Mouse (Mus musculus): ENCODE results near the gene Tcf15.

Tcf15 gene

GRCm38 (mm10) chr2:152143279-152144157 lies at the start of gene Tcf15:
Gene Tcf15 (plus strand): TSS chr2:152143561.
- peak; percentile 99 for DNase-seq

GRCm38 (mm10) chr2:152094856-152095545 lies 48.4 kb upstream of the Tcf15 start:
- no peak for DNase-seq

- no peak for DNase-seq
Measured at GRCm38 (mm10) chr2:152096922-152097321, 46.4 kb upstream of the Tcf15 start.

- no peak for DNase-seq
Measured at GRCm38 (mm10) chr2:152097916-152098315, 45.4 kb upstream of the Tcf15 start.

- no peak for DNase-seq
Measured at GRCm38 (mm10) chr2:152099538-152099937, 43.8 kb upstream of the Tcf15 start.

GRCm38 (mm10) chr2:152101761-152102160 lies 41.6 kb upstream of the Tcf15 start:
- no peak for DNase-seq

GRCm38 (mm10) chr2:152102369-152102768 lies 41.0 kb upstream of the Tcf15 start:
- no peak for DNase-seq

DNA sequence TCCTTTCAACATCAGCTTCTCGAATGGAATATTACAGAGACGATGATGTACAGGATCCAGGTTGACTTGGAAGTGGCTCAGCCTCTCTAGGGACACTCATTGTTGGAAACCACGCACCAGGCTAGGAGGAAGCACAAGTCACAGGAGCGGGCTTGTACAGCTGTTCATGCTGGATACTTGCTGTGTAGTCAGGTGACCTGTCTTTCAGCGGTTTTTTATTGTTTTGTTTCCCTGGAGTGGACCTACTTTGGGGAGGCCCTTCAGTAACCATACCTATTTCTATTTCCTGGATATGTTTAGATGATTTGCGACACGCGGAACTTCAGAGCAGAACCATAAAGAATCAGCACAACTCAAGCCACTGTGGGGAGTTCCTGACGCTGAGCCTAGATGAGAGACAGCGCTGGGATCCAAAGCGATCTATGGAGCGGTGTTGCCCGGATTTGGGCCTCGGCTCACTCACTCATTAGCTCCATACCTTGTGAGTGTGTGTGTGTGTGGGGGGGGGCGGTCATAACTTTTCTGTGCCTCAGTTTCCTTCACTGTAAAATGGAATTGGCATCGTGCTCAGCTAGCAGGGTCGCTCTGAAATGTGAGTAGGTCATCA lies 38.5 kb upstream of the Tcf15 start:
- DNase-seq, result peak; percentile 94

GRCm38 (mm10) chr2:152105318-152106224 lies 37.8 kb upstream of the Tcf15 start, which contains the start of gene Srxn1:
Gene Srxn1 (plus strand): TSS chr2:152105516.
- DNase-seq, result peak; percentile 99

DNA sequence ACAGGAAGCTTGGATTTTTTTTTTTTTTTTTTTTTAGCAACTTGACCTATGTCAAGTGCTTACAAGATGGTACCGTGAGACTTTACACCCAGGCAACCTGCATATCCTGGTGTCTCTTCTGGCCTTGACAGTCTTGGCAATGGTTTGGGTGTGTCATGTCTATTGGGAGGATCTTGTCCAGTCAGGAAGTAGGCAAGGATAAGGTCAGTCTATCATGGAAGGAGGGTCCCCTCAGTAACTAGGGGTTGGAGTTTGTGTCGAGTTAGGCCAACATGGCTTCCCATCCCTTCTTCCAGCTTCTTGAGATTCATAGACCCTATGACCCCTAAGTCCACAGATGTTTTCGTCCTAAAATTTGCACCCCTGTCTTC lies 37.2 kb upstream of the Tcf15 start:
- no peak for DNase-seq

- DNase-seq, result no peak
Measured at GRCm38 (mm10) chr2:152106597-152106996, 36.8 kb upstream of the Tcf15 start.

DNA sequence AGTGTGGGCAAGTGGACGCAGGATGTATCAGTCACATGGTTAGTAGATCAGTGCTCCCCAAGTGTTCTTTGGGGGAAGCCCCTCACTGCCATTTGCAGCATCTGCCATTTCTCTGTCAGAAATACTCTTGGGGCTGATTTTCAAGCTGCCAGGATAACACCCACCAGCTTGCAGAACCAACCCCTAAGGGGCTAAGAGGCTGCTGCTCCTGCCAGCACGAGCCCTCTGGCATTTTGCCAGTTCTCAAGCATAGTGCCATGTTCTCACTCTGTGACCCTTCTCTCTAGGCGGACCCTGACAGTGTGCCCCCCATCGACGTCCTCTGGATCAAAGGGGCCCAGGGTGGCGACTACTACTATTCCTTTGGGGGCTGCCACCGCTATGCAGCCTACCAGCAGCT lies 34.7 kb upstream of the Tcf15 start:
- DNase-seq, result no peak

DNA sequence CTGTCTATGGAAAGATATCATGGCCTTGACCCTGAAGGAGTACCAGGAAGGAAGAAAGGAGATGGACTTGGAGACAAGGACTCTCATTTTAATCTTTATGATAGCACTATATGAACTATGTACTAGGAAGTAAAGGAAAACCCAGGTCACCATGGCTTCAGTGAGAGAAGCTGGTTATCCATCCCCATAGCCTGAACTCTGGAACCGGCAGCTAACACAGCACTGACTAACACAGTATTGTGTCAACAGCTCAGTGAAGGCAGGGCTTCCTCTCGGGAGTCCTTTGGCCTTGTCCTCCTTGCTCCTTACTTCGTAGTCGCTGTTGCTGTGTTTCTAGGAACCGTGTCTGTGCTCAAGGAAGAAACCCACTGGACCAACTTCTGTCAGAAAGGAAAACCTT lies 34.0 kb upstream of the Tcf15 start:
- DNase-seq, result no peak

DNA sequence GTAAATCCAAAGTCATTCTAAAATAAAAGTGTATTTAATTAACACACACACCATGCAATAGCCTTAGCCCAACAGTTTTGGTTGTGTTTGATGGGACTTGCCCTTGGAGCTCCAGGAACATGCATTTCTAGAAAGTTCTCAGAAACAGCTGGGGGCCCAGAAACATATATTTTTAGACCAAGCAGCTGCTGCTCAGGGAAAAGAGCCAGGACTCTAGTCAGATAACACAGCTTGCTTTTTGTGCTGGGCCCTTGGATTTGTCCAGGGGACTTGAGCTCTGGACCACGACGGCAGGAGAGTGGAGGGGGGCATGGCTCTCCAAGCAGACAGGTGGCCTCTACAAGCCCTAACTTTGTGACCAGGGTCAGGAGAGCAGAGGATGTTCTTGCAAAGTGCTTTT lies 32.0 kb upstream of the Tcf15 start:
- DNase-seq, result no peak

- DNase-seq, result peak; percentile 97
Measured at GRCm38 (mm10) chr2:152111920-152112319, 31.4 kb upstream of the Tcf15 start.

DNA sequence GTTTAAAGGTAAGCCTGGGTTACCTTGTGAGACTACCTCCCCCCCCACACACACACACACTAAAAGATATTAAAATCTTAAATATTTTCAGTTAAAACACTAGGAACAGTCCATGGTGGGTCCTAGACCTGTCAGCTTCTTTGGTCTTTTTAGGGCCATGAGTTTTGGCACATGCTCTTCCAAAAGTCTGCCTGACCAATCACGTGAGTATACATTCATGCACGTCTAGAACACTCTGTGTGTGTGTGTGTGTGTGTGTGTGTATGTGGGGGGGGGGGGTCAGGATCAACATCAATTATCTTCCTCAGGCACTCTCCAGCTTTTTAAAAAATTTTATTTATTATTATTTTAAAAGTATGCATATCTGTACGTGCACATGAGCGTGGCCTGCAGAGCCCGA lies 30.9 kb upstream of the Tcf15 start:
- no peak for DNase-seq

DNA sequence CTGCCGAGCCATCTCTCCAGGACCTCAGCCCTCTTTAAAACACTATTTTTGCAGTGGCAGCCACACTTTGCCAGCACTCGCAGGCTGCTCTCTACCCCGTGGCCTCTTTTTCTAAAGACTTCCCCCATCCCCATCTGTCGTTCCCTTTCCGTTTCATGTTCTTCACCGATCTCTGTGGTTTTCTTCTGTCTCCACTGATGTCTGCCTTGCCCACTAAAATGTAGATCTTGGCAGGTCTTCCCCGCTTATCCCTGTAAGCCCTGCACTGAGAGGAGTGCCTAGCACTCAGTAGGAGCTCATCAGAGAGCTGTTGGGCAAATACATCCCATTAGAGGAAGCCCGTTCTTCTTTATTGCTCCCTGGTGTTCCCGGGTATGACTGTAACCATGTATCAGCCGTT lies 30.4 kb upstream of the Tcf15 start:
- no peak for DNase-seq

DNA sequence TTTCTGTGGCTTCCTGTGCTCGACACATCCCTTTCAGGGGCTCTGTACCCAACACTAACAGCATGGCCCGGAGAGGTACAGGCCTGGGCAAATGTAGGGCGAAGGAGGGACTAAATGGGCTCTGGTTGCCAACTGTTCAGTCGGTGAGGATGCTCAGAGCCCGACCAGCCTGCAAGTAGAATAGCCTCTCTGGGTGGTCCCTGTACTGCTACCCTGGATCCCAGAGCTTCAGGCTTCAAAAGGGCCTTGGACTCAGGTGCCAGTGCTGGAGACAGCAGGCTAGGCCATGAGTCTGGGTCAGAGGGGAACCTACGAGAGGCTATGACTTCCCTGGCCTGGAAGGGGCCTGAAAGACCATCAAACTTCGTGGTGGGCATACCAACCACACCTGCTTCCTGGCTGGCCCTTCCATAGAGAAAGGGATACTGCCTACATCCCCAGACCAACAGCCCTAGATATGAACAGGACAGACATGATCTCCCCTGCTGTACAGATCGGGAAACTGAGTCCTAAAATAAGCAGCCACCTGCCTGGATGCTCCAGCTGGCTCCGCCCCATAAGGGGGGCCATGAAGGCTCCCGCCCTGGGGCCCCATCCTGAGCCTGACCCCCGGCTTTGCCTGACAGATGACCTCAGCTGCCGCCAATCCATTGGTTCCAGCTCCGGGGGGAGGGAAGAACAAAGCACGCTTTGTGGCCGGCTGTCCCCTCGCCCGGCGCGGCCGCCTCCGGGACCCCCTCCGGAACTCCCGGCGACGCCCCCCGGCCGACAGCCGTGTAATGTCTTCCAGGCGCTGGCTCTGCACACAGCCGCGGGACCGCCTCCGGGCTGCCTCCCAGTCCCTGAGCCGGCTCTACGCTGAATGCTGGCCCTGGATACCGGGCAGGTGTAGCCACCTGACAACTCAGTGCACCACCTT lies 29.0 kb upstream of the Tcf15 start:
- DNase-seq, result no peak

GRCm38 (mm10) chr2:152117694-152118093 lies 25.7 kb upstream of the Tcf15 start:
- DNase-seq, result no peak

GRCm38 (mm10) chr2:152119228-152119865 lies 24.0 kb upstream of the Tcf15 start:
- no peak for DNase-seq

DNA sequence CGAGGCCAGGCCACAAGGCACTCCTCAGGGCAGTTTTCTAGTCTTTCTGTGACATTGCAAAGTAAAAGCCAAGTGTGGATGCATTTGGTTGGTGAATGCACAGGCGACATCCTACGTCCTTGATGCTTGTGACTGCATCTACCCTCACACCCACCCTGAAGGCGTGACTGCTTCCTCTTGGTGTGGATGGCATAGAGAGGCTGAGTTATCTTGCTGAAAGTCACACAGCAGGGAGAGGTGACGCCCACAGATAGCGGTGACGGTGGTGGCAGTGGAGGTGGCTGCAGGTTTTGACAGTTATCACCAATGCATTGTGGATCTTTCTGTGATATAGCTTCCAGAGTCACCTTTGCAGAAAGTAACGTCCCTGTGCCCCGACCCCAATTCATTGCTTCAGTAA lies 20.5 kb upstream of the Tcf15 start:
- DNase-seq, result no peak

Data from heart, adult 11 months (tissue).